Mouse (Mus musculus) C2C12 (cell line): ENCODE results near the gene Parpbp. TPM values are rescaled to one million over a fixed set of nuclear protein-coding genes. Genes with fewer than 3 reads are reported as not detected.
A peak's percentile ranks its signal among the peaks of the same experiment; 100 is the strongest.

Experiments
- H3K27me3 ChIP-seq: one replicate; pipeline ENCODE4 v1.6.1; 2011; ENCODE audit not compliant: control insufficient read depth, insufficient read depth, insufficient read length
- H3K36me3 ChIP-seq: one replicate; pipeline ENCODE4 v1.6.1; 2011; ENCODE audit not compliant: control insufficient read depth, insufficient read depth
- H3K4me3 ChIP-seq: one replicate; pipeline ENCODE4 v1.5.1; 2011; ENCODE audit warnings: mild to moderate bottlenecking, control low read depth; ENCODE audit not compliant: poor library complexity, insufficient read depth, severe bottlenecking
- H3K79me2 ChIP-seq: one replicate; pipeline ENCODE4 v1.6.1; 2011; ENCODE audit not compliant: control insufficient read depth, insufficient read depth
- H3K79me3 ChIP-seq: one replicate; pipeline ENCODE4 v1.6.1; 2011; ENCODE audit warnings: low read depth, control low read depth
- H3ac ChIP-seq: one replicate; pipeline ENCODE3; 2011; ENCODE audit warnings: low read depth; ENCODE audit not compliant: control insufficient read depth, insufficient read length
- CEBPB ChIP-seq: IDR thresholded peaks from one replicate; pipeline ENCODE4 v1.6.1; 2011; ENCODE audit warnings: low read depth, mild to moderate bottlenecking, control low read depth, moderate library complexity
- CTCF ChIP-seq: IDR thresholded peaks from one replicate; pipeline ENCODE4 v1.5.1; 2011; ENCODE audit not compliant: control insufficient read depth, insufficient read depth, insufficient read length
- FOSL1 ChIP-seq: IDR thresholded peaks from one replicate; pipeline ENCODE4 v1.8.0; 2011; ENCODE audit warnings: mild to moderate bottlenecking, low read length; ENCODE audit not compliant: poor library complexity, insufficient read depth, severe bottlenecking
- MAX ChIP-seq: IDR thresholded peaks from one replicate; pipeline ENCODE4 v1.6.1; 2011; ENCODE audit warnings: mild to moderate bottlenecking, control low read depth
- MYOD1 ChIP-seq: IDR thresholded peaks from one replicate; pipeline ENCODE4 v1.6.1; 2011; ENCODE audit warnings: low read depth; ENCODE audit not compliant: control insufficient read depth, insufficient read length
- MYOG ChIP-seq: IDR thresholded peaks from one replicate; pipeline ENCODE4 v1.6.1; 2011; ENCODE audit not compliant: control insufficient read depth, insufficient read length; ENCODE audit errors: extremely low read depth
- USF1 ChIP-seq: IDR thresholded peaks from one replicate; pipeline ENCODE4 v1.6.1; 2011; ENCODE audit warnings: low read depth, mild to moderate bottlenecking, control low read depth, moderate library complexity
- long read RNA-seq, 2 experiments: library from polyadenylated mRNA; unstranded; transcript quantifications; one replicate each; pipeline ENCODE4 v2.0.0; 2019 to 2020
- polyA plus RNA-seq: library from polyadenylated mRNA; unstranded; fragments of >200 nt; fragmentation: generic; extraction: Trizol; gene quantifications from one replicate; pipeline ENCODE4 v1.2.1, GENCODE M21; 2012; ENCODE audit warnings: missing spikeins

Gene Parpbp
- polyA plus RNA-seq, result 4.7 TPM
- long read RNA-seq, experiment 1, partial matches to known transcripts, result 0 of 15 reads
- long read RNA-seq, experiment 1, other reads (novel, unspliced or antisense), result 11 of 15 reads
- long read RNA-seq, experiment 2, transcript Parpbp-201 (11 exons, 3,594 nt), result major isoform, 48 of 147 reads
- long read RNA-seq, experiment 2, partial matches to known transcripts, result 13 of 147 reads
- long read RNA-seq, experiment 2, other reads (novel, unspliced or antisense), result 86 of 147 reads

- peaks cover 27% of the 10 kb centered on the region for H3K79me3 ChIP-seq
- no peak for TF ChIP-seq FOSL1
- no peak for TF ChIP-seq MAX
- TF ChIP-seq MYOD1, result no peak
- peaks cover 52% of the 10 kb centered on the region for H3K36me3 ChIP-seq
Observed at GRCm38 (mm10) chr10:88146707-88147477, at the start of gene Parpbp, which contains the start of gene Nup37. Gene Parpbp, minus strand, starts transcription at chr10:88146941. Gene Nup37, plus strand, starts transcription at chr10:88146992.

DNA sequence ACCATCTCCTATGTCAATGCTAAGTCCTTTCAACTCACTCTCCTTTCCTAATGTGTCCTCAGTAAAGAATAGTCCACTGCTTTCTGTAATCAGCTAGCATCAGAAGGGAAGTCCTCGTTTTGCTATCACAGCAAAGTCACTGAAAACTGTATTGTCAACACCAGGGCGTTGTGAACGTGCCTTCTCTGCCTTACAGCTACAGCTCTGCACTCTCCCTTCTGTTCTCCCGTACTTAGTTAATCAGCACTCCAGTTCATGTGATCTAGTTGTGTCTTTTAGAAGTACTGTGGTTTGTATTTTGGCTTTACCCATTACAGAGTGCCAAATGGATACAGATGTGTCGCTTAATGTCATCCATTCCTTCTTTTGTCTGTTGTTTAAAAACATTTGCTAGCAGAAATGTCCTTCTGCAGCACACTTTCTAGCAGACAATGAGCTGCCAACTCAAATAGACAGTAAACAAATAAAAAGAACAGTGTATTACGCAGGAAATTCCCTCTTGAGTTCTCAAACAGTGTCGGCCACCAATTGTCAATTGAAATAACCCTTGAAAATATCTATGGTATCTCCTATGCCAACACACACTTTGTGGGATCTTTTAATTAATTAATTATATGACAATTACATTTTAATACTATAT is 20.8 kb upstream of the Parpbp start:
- no peaks in the 10 kb centered on the region for H3K79me2 ChIP-seq
- H3K79me3 ChIP-seq, result peaks cover 2% of the 10 kb centered on the region
- TF ChIP-seq MAX, result no peak
- TF ChIP-seq FOSL1, result no peak
- no peak for TF ChIP-seq USF1
- TF ChIP-seq MYOD1, result no peak
- no peak for TF ChIP-seq MYOG
- no peak for TF ChIP-seq CEBPB
- H3K27me3 ChIP-seq, result no peaks in the 10 kb centered on the region
- H3K36me3 ChIP-seq, result peaks cover 34% of the 10 kb centered on the region
- H3K4me3 ChIP-seq, result no peak overlapping the region
- no peak overlapping the region for H3ac ChIP-seq

More at GRCm38 (mm10) chr10:88146707-88147477, at the start of gene Parpbp, which contains the start of gene Nup37:
- Histone ChIP-seq H3K79me2 (peaks cover 69% of the 10 kb centered on the region), H3K4me3 (peak within 1 kb of the TSS; percentile 98), H3K27me3 (no peaks in the 10 kb centered on the region), H3ac (peak within 1 kb of the TSS; percentile 99)

DNA sequence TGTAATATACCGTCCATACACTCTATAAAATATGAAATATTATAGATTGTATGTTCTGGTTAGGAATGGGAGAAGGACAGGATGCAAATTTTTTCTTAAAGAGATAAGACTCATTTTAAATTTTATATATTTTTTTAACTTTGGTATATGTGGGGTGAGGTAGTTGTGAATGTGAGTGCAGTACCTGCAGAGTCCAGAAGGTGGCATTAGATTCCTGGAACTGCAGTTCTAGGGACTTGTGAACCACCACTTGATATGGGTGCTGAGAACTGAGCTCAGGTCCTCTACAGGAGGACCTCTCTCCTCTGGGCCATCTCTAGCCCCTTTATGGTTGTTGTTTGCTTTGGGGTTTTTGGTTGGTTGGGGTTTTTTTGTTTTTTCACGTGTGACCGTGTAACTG is 19.4 kb upstream of the Parpbp start:
- Histone ChIP-seq H3K36me3 (peaks cover 33% of the 10 kb centered on the region), H3K79me3 (peaks cover 2% of the 10 kb centered on the region), H3K27me3 (no peaks in the 10 kb centered on the region), H3K79me2 (no peaks in the 10 kb centered on the region), H3ac (no peak overlapping the region), H3K4me3 (no peak overlapping the region)
- no peak for TF ChIP-seq MAX
- no peak for TF ChIP-seq MYOG
- no peak for TF ChIP-seq MYOD1
- TF ChIP-seq CTCF, result no peak
- TF ChIP-seq FOSL1, result no peak
- TF ChIP-seq CEBPB, result no peak
- TF ChIP-seq USF1, result no peak

GRCm38 (mm10) chr10:88162676-88163075 is 15.9 kb upstream of the Parpbp start:
- H3K27me3 ChIP-seq, result no peaks in the 10 kb centered on the region
- peaks cover 4% of the 10 kb centered on the region for H3K79me3 ChIP-seq
- no peaks in the 10 kb centered on the region for H3K79me2 ChIP-seq
- no peak overlapping the region for H3K4me3 ChIP-seq
- TF ChIP-seq MYOD1 (no peak), MAX (no peak), USF1 (no peak), CEBPB (no peak), FOSL1 (no peak), CTCF (no peak), MYOG (no peak)
- H3K36me3 ChIP-seq, result peaks cover 44% of the 10 kb centered on the region
- H3ac ChIP-seq, result no peak overlapping the region

GRCm38 (mm10) chr10:88162096-88162495 is 15.4 kb upstream of the Parpbp start:
- Histone ChIP-seq H3K4me3 (no peak overlapping the region), H3K79me3 (peaks cover 5% of the 10 kb centered on the region), H3K36me3 (peaks cover 50% of the 10 kb centered on the region), H3K27me3 (no peaks in the 10 kb centered on the region), H3K79me2 (no peaks in the 10 kb centered on the region), H3ac (no peak overlapping the region)
- TF ChIP-seq CTCF (no peak), MYOG (no peak)
